Mouse (Mus musculus) forebrain, postnatal 0 days (tissue): ENCODE measurements around the gene Pecam1. TPM values are rescaled to one million over a fixed set of nuclear protein-coding genes. Genes with fewer than 3 reads are reported as not detected.
"Not testable (repeated sequence)": the region's sequence is repeated elsewhere in the genome, so short reads cannot be mapped to it uniquely, and the experiment has no call there.

Experiments used
- ATAC-seq: fragments of 200-750 bp; cut with Nextera tagmentation; 2 replicates; pipeline ENCODE4 v1.8.0; 2017; ENCODE audit warnings: mild to moderate bottlenecking, moderate library complexity
- DNase-seq: peaks from one replicate; pipeline ENCODE4 v3.0.0-alpha.2; 2015
- H3K27ac ChIP-seq: fragments of 300-500 bp; sonication (generic); 2 replicates; pipeline ENCODE4 v1.5.1; 2014; ENCODE audit warnings: low read depth, mild to moderate bottlenecking, antibody characterized with exemption, low read length, moderate library complexity, mixed read lengths
- H3K27me3 ChIP-seq: fragments of 300-500 bp; sonication (generic); 2 replicates; pipeline ENCODE4 v1.6.1; 2014; ENCODE audit warnings: mild to moderate bottlenecking, low read length, mixed read lengths; ENCODE audit not compliant: insufficient read depth
- H3K36me3 ChIP-seq: fragments of 300-500 bp; sonication (generic); 2 replicates; pipeline ENCODE4 v1.6.1; 2014; ENCODE audit warnings: mild to moderate bottlenecking, moderate library complexity; ENCODE audit not compliant: insufficient read depth
- H3K4me1 ChIP-seq: fragments of 300-500 bp; sonication (generic); 2 replicates; pipeline ENCODE4 v1.6.1; 2014; ENCODE audit warnings: antibody characterized with exemption; ENCODE audit not compliant: insufficient read depth
- H3K4me2 ChIP-seq: fragments of 300-500 bp; sonication (generic); 2 replicates; pipeline ENCODE4 v1.6.1; 2014; ENCODE audit warnings: low read depth, mild to moderate bottlenecking, moderate library complexity
- H3K4me3 ChIP-seq: fragments of 300-500 bp; sonication (generic); 2 replicates; pipeline ENCODE4 v1.5.1; 2014; ENCODE audit warnings: low read depth, low read length, mixed read lengths
- H3K9ac ChIP-seq: fragments of 300-500 bp; sonication (generic); 2 replicates; pipeline ENCODE4 v1.6.1; 2014; ENCODE audit warnings: mild to moderate bottlenecking
- H3K9me3 ChIP-seq: fragments of 300-500 bp; sonication (generic); 2 replicates; pipeline ENCODE4 v1.6.1; 2016; ENCODE audit warnings: low read length
- CTCF ChIP-seq: sonication (generic); IDR thresholded peaks from 2 replicates; pipeline ENCODE4 v1.5.1; 2016; ENCODE audit warnings: antibody characterized with exemption, control low read depth, low read depth
- WGBS: fragments of 180-500 bp; shearing (Covaris S2); extraction: QIAGEN DNeasy Blood & Tissue Kit; methylation state at CpG from one replicate; pipeline ENCODE4 v1.1.7; 2014; 5-methylcytosine and 5-hydroxymethylcytosine counted together
- polyA plus RNA-seq: library from polyadenylated mRNA; unstranded; fragments of >200 nt; fragmentation: Nextera tagmentation; extraction: Ambion mirVana; gene quantifications from 2 replicates; pipeline ENCODE4 v1.2.1, GENCODE M21; 2015
- total RNA-seq: library from RNA; depleted of rRNA; stranded (reverse); fragments of >200 nt; gene quantifications from 2 replicates; pipeline ENCODE4 v1.2.3, GENCODE M21; 2014

Pecam1 gene
- total and polyA plus RNA-seq, 2 experiments from 2014 or later = 10.6 to 22.4 TPM

GRCm38 (mm10) chr11:106635946-106636345 lies 114.5 kb downstream of the Pecam1 start:
- Histone ChIP-seq H3K9me3 (0 out of 2 replicates have a peak, but pooled peaks cover 3% of the 10 kb centered on the region), H3K9ac (no peak overlapping the region), H3K4me3 (no peak overlapping the region), H3K4me2 (no peak overlapping the region), H3K27ac (no peak overlapping the region), H3K36me3 (no peaks in the 10 kb centered on the region), H3K4me1 (peaks cover 11% of the 10 kb centered on the region; the same call in 1 of the 2 replicates), H3K27me3 (no peaks in the 10 kb centered on the region)
- TF ChIP-seq CTCF = no peak
- no peak for DNase-seq
- no peak for ATAC-seq
- WGBS = 72% methylated on average over 2 of the region's 2 CpGs

DNA sequence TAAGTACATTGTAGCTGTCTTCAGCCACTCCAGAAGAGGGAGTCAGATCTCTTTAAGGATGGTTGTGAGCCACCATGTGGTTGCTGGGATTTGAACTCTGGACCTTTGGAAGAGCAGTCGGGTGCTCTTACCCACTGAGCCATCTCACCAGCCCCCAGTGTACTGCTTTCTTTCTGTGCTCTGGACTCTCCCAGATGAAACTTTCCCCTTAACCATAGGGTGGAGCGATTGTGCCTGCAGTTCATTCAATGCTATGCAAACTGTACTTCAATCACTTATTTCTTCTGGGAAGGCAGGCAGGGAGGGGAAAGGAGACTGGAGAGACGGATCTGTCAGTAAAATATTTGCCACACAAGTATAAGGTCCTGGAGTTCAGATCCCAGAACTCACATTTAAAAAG lies 116.3 kb downstream of the Pecam1 start:
- 97% methylated on average over 3 of the region's 3 CpGs for WGBS
- H3K36me3 ChIP-seq, H3K27ac ChIP-seq, H3K4me3 ChIP-seq, DNase-seq, H3K27me3 ChIP-seq, H3K9ac ChIP-seq, H3K4me2 ChIP-seq, ATAC-seq, H3K4me1 ChIP-seq, H3K9me3 ChIP-seq: not testable (repeated sequence)

- H3K9me3 ChIP-seq = 0 out of 2 replicates have a peak, but pooled peaks cover 3% of the 10 kb centered on the region
- H3K27me3 ChIP-seq = no peaks in the 10 kb centered on the region
- H3K27ac ChIP-seq = no peak overlapping the region
- no peak overlapping the region for H3K4me3 ChIP-seq
- WGBS = 90% methylated on average over 2 of the region's 2 CpGs
- ATAC-seq (no peak), DNase-seq (no peak)
- no peaks in the 10 kb centered on the region for H3K36me3 ChIP-seq
- H3K4me2 ChIP-seq = no peak overlapping the region
- TF ChIP-seq CTCF = no peak
- H3K4me1 ChIP-seq = peaks cover 3% of the 10 kb centered on the region; the same call in 1 of the 2 replicates
- H3K9ac ChIP-seq = no peak overlapping the region
Observed at GRCm38 (mm10) chr11:106633456-106633855, 117.0 kb downstream of the Pecam1 start.

GRCm38 (mm10) chr11:106627692-106628091 lies 122.7 kb downstream of the Pecam1 start:
- Histone ChIP-seq H3K4me2 (no peak overlapping the region), H3K27ac (no peak overlapping the region), H3K27me3 (no peaks in the 10 kb centered on the region), H3K9me3 (0 out of 2 replicates have a peak, but pooled peaks cover 3% of the 10 kb centered on the region), H3K4me1 (no peaks in the 10 kb centered on the region), H3K4me3 (no peak overlapping the region), H3K36me3 (no peaks in the 10 kb centered on the region), H3K9ac (no peak overlapping the region)
- WGBS = 26% methylated on average over 6 of the region's 6 CpGs
- ATAC-seq (peak; percentile 66; the same call in 1 of the 2 replicates), DNase-seq (peak; percentile 85)
- TF ChIP-seq CTCF = peak; percentile 92

- Histone ChIP-seq H3K4me2 (no peak overlapping the region), H3K9ac (no peak overlapping the region), H3K4me1 (no peaks in the 10 kb centered on the region), H3K4me3 (no peak overlapping the region), H3K27me3 (no peaks in the 10 kb centered on the region), H3K9me3 (no peaks in the 10 kb centered on the region), H3K27ac (no peak overlapping the region), H3K36me3 (no peaks in the 10 kb centered on the region)
- no peak for DNase-seq
- no peak for ATAC-seq
- 52% methylated on average over 3 of the region's 3 CpGs for WGBS
- no peak for TF ChIP-seq CTCF
Observed at GRCm38 (mm10) chr11:106625577-106625976, 124.9 kb downstream of the Pecam1 start.

DNA sequence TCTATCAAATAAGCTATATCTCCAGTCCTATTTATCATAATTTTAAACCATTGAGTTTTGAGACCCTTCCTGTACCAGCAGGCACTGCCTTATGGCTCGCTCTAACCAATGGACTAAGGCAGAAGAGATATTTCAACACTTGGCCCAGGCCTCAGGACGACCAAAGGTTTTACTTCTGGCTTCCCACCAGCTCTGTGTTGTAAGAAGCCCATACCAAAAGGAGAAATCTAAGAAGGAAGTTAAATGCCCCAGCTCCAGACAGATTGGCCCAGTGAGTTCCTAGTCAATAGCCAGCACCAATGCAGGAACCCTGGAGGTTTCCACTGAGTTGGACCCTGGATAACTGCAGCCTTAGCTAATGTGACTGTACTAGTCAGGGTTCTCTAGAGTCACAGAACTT lies 126.8 kb downstream of the Pecam1 start:
- H3K36me3 ChIP-seq = no peaks in the 10 kb centered on the region

GRCm38 (mm10) chr11:106622056-106622455 lies 128.4 kb downstream of the Pecam1 start:
- Histone ChIP-seq H3K27ac (no peak overlapping the region), H3K4me1 (no peaks in the 10 kb centered on the region), H3K36me3 (no peaks in the 10 kb centered on the region), H3K9me3 (no peaks in the 10 kb centered on the region), H3K9ac (no peak overlapping the region), H3K4me3 (no peak overlapping the region), H3K27me3 (no peaks in the 10 kb centered on the region), H3K4me2 (no peak overlapping the region)
- ATAC-seq = no peak
- no peak for TF ChIP-seq CTCF
- WGBS = 80% methylated on average over 8 of the region's 8 CpGs
- DNase-seq = no peak

More for the DNA sequence above, 126.8 kb downstream of the Pecam1 start:
- Histone ChIP-seq H3K4me2 (no peak overlapping the region), H3K4me1 (no peaks in the 10 kb centered on the region), H3K9me3 (no peaks in the 10 kb centered on the region), H3K27ac (no peak overlapping the region), H3K4me3 (no peak overlapping the region), H3K27me3 (no peaks in the 10 kb centered on the region), H3K9ac (no peak overlapping the region)
- ATAC-seq = no peak
- DNase-seq = no peak
- 76% methylated on average over 2 of the region's 2 CpGs for WGBS
- no peak for TF ChIP-seq CTCF

GRCm38 (mm10) chr11:106618768-106619167 lies 131.7 kb downstream of the Pecam1 start:
- not testable (repeated sequence) for H3K4me1 ChIP-seq, DNase-seq, H3K9ac ChIP-seq, H3K36me3 ChIP-seq, H3K9me3 ChIP-seq, ATAC-seq, H3K27me3 ChIP-seq, H3K4me2 ChIP-seq, H3K4me3 ChIP-seq, H3K27ac ChIP-seq
- 90% methylated on average over 3 of the region's 4 CpGs for WGBS
